Mouse (Mus musculus) brain, embryonic 14.5 days (tissue): ENCODE measurements at regions not wholly inside any gene's neighbourhood (a gene's known extent, or its start where the extent isn't known, plus 50 kb on each side); places are given as distances from the start of the nearest gene placed in this dataset.

Experiments
- CTCF ChIP-seq: fragments of 200-500 bp; IDR thresholded peaks from 2 replicates; pipeline ENCODE4 v1.5.1; 2012; ENCODE audit warnings: inconsistent platforms, mild to moderate bottlenecking, moderate library complexity, borderline replicate concordance; ENCODE audit not compliant: insufficient read depth, insufficient read length; ENCODE audit errors: extremely low read depth
- POLR2A ChIP-seq: fragments of 200-500 bp; IDR thresholded peaks from 2 replicates; pipeline ENCODE4 v1.6.1; 2012; ENCODE audit warnings: mild to moderate bottlenecking, inconsistent platforms, borderline replicate concordance; ENCODE audit not compliant: poor library complexity, insufficient read depth, insufficient read length, severe bottlenecking; ENCODE audit errors: extremely low read depth

GRCm38 (mm10) chr2:45776485-45777135 is 659.4 kb upstream of the Zeb2 start:
- TF ChIP-seq POLR2A (no peak), CTCF (no peak)
